Mouse (Mus musculus): ENCODE data around the gene Fam47c. TPM values are rescaled to one million over a fixed set of nuclear protein-coding genes. Genes with fewer than 3 reads are reported as not detected.

Gene Fam47c
- polyA plus RNA-seq (2017; shearing (Covaris generic)) = under 1 TPM in 1 of 2 experiments, not detected in 1; 0.73 TPM

GRCm38 (mm10) chrX:78737463-78737862 lies at the start of gene Fam47c:
Gene Fam47c, plus strand, starts transcription at chrX:78737763.

Other genes with a start within 250 kb of the Fam47c start
- 1 to 10 TPM; 5.3 to 6.9 TPM for gene Prrg1, start 153.9 kb upstream of the Fam47c start, polyA plus RNA-seq (2017; shearing (Covaris generic))

All from inflammation-experienced regulatory T-cells (primary cell).